Mouse (Mus musculus): Measurements from ENCODE around the gene Tmem79.
"Not testable (repeated sequence)": the region's sequence is repeated elsewhere in the genome, so short reads cannot be mapped to it uniquely, and the experiment has no call there.

Gene Tmem79

GRCm38 (mm10) chr3:88354396-88355165, 18.6 kb upstream of the Tmem79 start:
- no peak for DNase-seq (ENCODE audit: low read depth in 2 of 2, low spot score in 2 of 2)

DNA sequence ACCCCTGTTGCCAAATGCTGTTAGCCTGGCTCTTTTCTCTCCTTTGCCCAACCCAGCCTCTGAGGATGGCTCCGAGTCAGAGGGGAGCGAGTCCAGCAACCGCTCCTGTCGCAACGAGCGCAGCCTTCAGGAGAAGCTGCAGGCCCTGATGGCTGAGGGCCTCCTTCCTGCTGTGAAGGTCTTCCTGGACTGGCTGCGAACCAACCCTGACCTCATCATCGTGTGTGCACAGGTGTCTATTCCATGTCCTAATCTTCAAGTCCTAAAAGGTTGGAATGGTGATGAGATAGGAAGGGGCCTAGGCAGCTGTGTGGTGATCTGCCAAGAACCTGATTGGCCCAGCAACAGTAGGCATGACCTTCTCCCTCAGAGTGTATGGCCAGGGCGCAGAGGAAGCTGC, 17.0 kb upstream of the Tmem79 start:
- no peak for DNase-seq (ENCODE audit: low read depth in 2 of 2, low spot score in 2 of 2)

- DNase-seq (ENCODE audit: low read depth in 2 of 2, low spot score in 2 of 2), result no peak
These were observed 14.8 kb upstream of the Tmem79 start for GRCm38 (mm10) chr3:88350732-88351131.

GRCm38 (mm10) chr3:88339006-88339405, 3.1 kb upstream of the Tmem79 start:
- DNase-seq (ENCODE audit: low read depth in 2 of 2, low spot score in 2 of 2), result no peak

DNA sequence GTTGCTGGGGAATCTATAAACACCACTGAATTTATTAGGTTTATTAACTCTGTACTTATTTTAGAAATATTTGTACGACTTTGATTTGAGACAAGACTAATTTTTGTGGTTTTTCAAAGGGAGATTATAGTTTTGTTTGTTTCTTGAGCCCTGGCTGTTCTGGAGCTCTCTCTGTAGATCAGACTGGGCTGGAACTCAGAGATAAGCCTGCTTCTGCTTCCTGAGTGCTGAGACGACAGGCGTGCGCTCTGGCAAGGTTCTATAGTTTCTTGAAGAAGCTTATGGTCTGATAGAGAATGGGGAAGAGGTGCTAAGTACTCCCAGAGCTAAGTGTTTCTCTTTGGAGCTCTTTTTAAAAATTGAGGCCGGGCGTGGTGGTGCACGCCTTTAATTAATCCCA, 2.4 kb upstream of the Tmem79 start:
- DNase-seq (ENCODE audit: low read depth in 2 of 2, low spot score in 2 of 2), result no peak

- no peak for DNase-seq (ENCODE audit: low read depth in 2 of 2, low spot score in 2 of 2)
These were observed 1.5 kb upstream of the Tmem79 start for GRCm38 (mm10) chr3:88337367-88338020.

DNA sequence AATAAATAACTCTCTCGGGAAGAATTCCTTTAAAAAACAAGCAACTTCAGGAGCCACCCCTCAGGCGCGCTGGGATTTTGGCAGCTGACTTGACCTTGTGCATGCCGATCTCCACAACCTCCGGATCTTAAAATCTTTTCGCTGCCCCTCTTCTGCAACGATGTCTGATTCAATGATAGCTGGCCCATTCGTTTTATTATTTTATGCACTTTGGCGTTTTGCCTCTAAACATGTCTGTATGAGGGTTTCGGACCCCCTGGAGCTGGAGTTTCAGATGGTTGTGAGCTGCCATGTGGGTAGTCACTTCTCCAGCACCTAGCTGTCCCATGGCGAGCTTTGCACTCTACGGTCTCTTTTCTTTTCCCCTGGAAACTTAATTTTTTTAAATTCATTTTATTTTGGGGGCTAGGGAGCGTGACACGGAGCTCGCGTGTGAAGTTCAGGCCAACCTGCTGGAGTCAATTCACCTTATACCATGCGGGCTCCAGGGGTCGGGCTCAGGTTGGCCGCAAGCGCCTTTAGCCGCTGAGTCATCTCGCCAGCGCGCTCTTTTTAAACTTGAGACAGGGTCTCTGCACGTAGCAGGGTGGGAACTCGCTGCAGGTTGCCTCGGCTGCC, 403 bp downstream of the Tmem79 start:
- no peak for DNase-seq (ENCODE audit: low read depth in 2 of 2, low spot score in 2 of 2)

- no peak for DNase-seq (ENCODE audit: low read depth in 2 of 2, low spot score in 2 of 2)
These were observed 979 bp downstream of the Tmem79 start for GRCm38 (mm10) chr3:88334902-88335435.

DNA sequence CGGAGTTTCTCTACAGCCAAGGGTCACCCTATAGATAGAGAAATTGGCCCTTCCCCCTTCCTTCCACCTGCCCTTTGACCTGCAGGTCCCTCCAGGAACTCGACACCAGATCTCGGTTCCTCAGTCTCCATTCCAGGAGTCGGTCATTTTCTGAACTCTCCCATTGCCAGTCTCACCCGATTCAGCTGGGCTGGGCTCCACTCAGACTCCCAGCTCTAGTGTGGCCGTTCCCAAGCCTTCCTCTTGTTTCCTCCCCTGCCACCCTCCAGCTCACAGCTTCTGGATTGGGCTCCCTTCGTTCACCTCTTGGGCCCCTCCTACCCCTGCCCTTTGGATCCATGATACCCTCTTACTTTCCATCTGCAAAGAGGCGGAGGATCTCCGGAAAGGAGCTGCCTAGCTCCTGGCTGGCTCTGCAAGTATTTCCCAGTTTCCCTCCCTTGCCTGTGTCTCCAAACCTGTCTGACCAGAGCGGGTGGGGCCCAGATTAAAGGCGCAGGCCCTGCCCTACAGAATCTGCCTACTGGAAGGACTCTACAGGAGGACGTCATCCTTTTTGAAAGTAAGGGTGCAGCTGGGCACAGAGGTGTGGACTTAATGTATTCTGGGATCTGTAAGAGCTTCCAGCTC, 1.8 kb downstream of the Tmem79 start:
- DNase-seq (ENCODE audit: low read depth in 2 of 2, low spot score in 2 of 2), result no peak

- peak; percentile 38 to 61 for DNase-seq (ENCODE audit: low read depth in 2 of 2, low spot score in 2 of 2)
These were observed 4.7 kb downstream of the Tmem79 start for GRCm38 (mm10) chr3:88331282-88331681.

DNA sequence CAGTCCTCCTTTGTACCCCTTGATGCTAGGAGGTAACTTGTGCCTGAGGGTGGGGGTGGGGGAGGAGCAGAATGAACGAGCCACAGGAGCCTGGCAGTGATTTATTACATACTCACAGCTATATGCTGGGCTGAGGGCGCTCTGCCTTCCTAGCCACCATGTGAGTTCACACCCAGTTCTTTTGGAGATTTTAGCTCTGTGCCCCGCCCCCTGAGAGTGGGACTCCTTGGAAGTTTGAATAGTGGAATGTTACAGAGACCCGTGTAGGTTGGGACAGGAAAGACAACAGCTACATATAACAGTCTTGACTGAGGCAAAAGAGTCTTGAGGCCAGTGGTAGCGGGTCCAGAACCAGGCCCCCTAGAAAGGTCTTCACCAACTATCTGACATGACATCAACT, 7.0 kb downstream of the Tmem79 start:
- no peak for DNase-seq (ENCODE audit: low read depth in 2 of 2, low spot score in 2 of 2)

- DNase-seq (ENCODE audit: low read depth in 2 of 2, low spot score in 2 of 2), result peak; percentile 23 to 31
These were observed 11.0 kb downstream of the Tmem79 start, which contains the start of gene Glmp for GRCm38 (mm10) chr3:88324951-88325405. TSS of gene Glmp (plus strand) at chr3:88325023.

DNA sequence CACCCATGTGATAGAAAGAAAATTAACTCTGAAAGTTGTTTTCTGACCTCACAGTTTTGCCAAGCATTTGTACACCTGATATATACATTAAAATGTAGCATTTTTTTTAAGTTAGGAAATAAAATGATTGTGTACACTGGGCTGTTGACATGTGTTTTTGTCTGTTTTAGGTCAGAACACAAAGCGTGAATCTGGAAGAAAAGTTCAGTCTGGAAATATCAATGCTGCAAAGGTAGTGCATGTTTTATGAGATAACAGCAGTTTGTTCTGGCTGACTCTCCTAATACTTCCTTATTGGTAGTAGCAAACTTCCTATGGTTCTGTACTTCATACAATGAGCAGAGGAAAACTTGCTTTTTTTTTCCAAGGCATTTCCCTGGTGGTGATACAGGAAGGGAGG, 36.8 kb downstream of the Tmem79 start:
- no peak for DNase-seq (ENCODE audit: low read depth in 2 of 2, low spot score in 2 of 2)

GRCm38 (mm10) chr3:88297321-88297851, 38.6 kb downstream of the Tmem79 start:
- DNase-seq (ENCODE audit: low read depth in 2 of 2, low spot score in 2 of 2), result no peak

GRCm38 (mm10) chr3:88296561-88297318, 39.2 kb downstream of the Tmem79 start, which contains the start of the genes Tsacc and Cct3:
TSS of gene Tsacc (minus strand) at chr3:88296999.
TSS of gene Cct3 (plus strand) at chr3:88297116.
- peak; percentile 92 to 93 for DNase-seq (ENCODE audit: low read depth in 2 of 2, low spot score in 2 of 2)

- no peak for DNase-seq (ENCODE audit: low read depth in 2 of 2, low spot score in 2 of 2)
These were observed 39.8 kb downstream of the Tmem79 start for GRCm38 (mm10) chr3:88296110-88296560.

DNA sequence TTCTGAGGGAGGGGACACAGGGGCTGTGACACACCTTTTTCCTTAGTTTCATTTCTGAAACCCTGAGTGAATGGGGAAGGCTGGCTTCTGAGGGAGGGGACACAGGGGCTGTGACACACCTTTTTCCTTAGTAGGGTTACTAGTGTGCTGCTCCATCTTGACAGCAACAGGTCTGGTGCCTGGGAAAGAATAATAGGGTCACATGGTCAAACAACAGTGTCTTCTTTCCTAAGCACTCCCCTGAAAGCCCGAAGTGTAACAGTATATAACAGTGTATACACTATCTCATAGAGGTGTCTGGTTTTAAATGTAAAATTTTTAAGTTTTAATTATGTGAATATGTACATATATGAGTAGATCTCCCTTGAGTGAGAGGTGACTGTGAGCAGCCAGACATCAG, 40.7 kb downstream of the Tmem79 start:
- DNase-seq (ENCODE audit: low read depth in 2 of 2, low spot score in 2 of 2), result not testable (repeated sequence)

- DNase-seq (ENCODE audit: low read depth in 2 of 2, low spot score in 2 of 2), result peak; percentile 22 to 39
These were observed 44.0 kb downstream of the Tmem79 start for GRCm38 (mm10) chr3:88291970-88292369.

DNA sequence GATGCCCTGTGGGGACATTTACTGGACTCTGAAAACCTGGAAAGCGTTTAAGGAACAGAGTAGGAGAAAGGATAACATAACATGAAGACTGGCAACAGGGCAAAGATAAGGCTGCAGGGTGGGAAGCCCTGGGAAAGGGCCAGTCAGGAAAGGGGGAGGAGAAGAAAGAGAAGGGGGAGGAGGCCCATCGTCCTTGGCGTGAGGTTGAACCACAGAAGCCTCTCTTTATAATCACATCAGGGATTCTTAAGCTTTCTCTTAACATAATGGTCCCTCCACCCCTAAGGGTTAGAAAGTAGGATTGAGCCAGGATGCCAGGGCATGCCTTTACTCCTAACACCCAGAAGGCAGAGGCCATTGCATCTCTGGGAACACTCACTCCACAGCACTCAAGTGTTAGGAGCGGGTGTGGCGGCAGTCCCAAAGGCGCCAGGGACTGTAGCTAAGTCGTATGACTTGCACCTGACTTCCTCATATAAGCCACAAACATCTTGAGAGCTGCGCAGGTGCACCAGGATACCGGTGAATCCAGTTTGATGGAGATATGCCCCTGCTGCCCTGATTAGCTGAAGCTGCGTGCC, 47.7 kb downstream of the Tmem79 start:
- not testable (repeated sequence) for DNase-seq (ENCODE audit: low read depth in 2 of 2, low spot score in 2 of 2)

GRCm38 (mm10) chr3:88287110-88287509, 48.8 kb downstream of the Tmem79 start, which contains the start of gene Gm38392:
TSS of gene Gm38392 (minus strand) at chr3:88287210.
- no peak for DNase-seq (ENCODE audit: low read depth in 2 of 2, low spot score in 2 of 2)
